17 mouse cellular contexts compared by ENCODE assay signal in genomic region chr16:44303822-44304221, GRCm38 (mm10).
"Had no signal": no experiment of that assay in that cellular context is flagged by ENCODE, and none has a peak within 500 bp of the region (broad histone marks: within the 10 kb centered on the region; RNA-seq: fewer than 3 reads in every experiment).

No protein-coding gene starts in this region.

- ATAC-seq: hindbrain, embryonic 16.5 days; inflammation-experienced regulatory T-cells, adult 6 months; intestine, embryonic 15.5 days; intestine, postnatal 0 days had no signal

- DNase-seq: gastrocnemius, adult 2 months; gastrocnemius, postnatal 10 days; gastrocnemius, postnatal 25 days; heart, adult 18-20 months; heart, postnatal 10 days; heart, postnatal 4 days; kidney, adult 18-20 months; kidney, adult 8-10 months; kidney, postnatal 10 days; kidney, postnatal 25 days; kidney, postnatal 4 days; liver; liver, embryonic 13.5 days had no signal
